Mouse (Mus musculus) hindbrain, postnatal 0 days (tissue): Measurements from ENCODE around the gene Tcap. TPM values are rescaled to one million over a fixed set of nuclear protein-coding genes. Genes with fewer than 3 reads are reported as not detected.

Experiments
- ATAC-seq: fragments of 200-750 bp; cut with Nextera tagmentation; 2 replicates; pipeline ENCODE4 v1.8.0; 2017; ENCODE audit warnings: mild to moderate bottlenecking, moderate TSS enrichment, moderate library complexity
- DNase-seq: peaks from one replicate; pipeline ENCODE4 v3.0.0-alpha.2; 2015; ENCODE audit warnings: low spot score
- H3K27ac ChIP-seq: fragments of 300-500 bp; sonication (generic); 2 replicates; pipeline ENCODE4 v1.5.1; 2014; ENCODE audit warnings: mild to moderate bottlenecking
- H3K27me3 ChIP-seq: fragments of 300-500 bp; sonication (generic); 2 replicates; pipeline ENCODE4 v1.6.1; 2014; ENCODE audit warnings: low read length, mixed read lengths; ENCODE audit not compliant: insufficient read depth
- H3K36me3 ChIP-seq: fragments of 300-500 bp; sonication (generic); 2 replicates; pipeline ENCODE4 v1.6.1; 2014; ENCODE audit warnings: low read length, mixed read lengths; ENCODE audit not compliant: insufficient read depth
- H3K4me1 ChIP-seq: fragments of 300-500 bp; sonication (generic); 2 replicates; pipeline ENCODE4 v1.6.1; 2014; ENCODE audit warnings: antibody characterized with exemption, low read length, mixed read lengths; ENCODE audit not compliant: insufficient read depth
- H3K4me2 ChIP-seq: fragments of 300-500 bp; sonication (generic); 2 replicates; pipeline ENCODE4 v1.6.1; 2014; ENCODE audit warnings: low read depth, mild to moderate bottlenecking, low read length, moderate library complexity, mixed read lengths
- H3K4me3 ChIP-seq: fragments of 300-500 bp; sonication (generic); 2 replicates; pipeline ENCODE4 v1.5.1; 2014; ENCODE audit warnings: low read length
- H3K9ac ChIP-seq: fragments of 300-500 bp; sonication (generic); replicated peaks from 2 replicates; pipeline ENCODE4 v1.6.1; 2014; ENCODE audit warnings: mild to moderate bottlenecking, low read length, moderate library complexity, mixed read lengths
- H3K9me3 ChIP-seq: fragments of 300-500 bp; sonication (generic); 2 replicates; pipeline ENCODE4 v1.6.1; 2016; ENCODE audit warnings: low read length, mixed read lengths
- CTCF ChIP-seq: IDR thresholded peaks from 2 replicates; pipeline ENCODE4 v1.5.1; 2016; ENCODE audit warnings: antibody characterized with exemption, control low read depth, low read depth
- WGBS: fragments of 180-500 bp; shearing (Covaris S2); extraction: QIAGEN DNeasy Blood & Tissue Kit; methylation state at CpG from one replicate; pipeline ENCODE4 v1.1.7; 2014; 5-methylcytosine and 5-hydroxymethylcytosine counted together
- polyA plus RNA-seq: library from polyadenylated mRNA; unstranded; fragments of >200 nt; fragmentation: Nextera tagmentation; extraction: Ambion mirVana; gene quantifications from 2 replicates; pipeline ENCODE4 v1.2.1, GENCODE M21; 2015
- total RNA-seq: library from RNA; depleted of rRNA; stranded (reverse); fragments of >200 nt; gene quantifications from 2 replicates; pipeline ENCODE4 v1.2.3, GENCODE M21; 2014

Tcap gene
- total and polyA plus RNA-seq, 2 experiments from 2014 or later: 0.26 TPM; not detected in 1

GRCm38 (mm10) chr11:98363817-98364216 is 19.8 kb upstream of the Tcap start:
- H3K36me3 ChIP-seq: no peaks in the 10 kb centered on the region
- no peak for TF ChIP-seq CTCF
- H3K9ac ChIP-seq: no peak overlapping the region
- no peak overlapping the region for H3K4me3 ChIP-seq
- ATAC-seq: no peak
- no peak for DNase-seq
- H3K4me2 ChIP-seq: no peak overlapping the region
- no peaks in the 10 kb centered on the region for H3K9me3 ChIP-seq
- no peak overlapping the region for H3K27ac ChIP-seq
- H3K27me3 ChIP-seq: no peaks in the 10 kb centered on the region
- 84% methylated on average over 5 of the region's 5 CpGs for WGBS
- peaks cover 7% of the 10 kb centered on the region for H3K4me1 ChIP-seq

- no peak for DNase-seq
- Histone ChIP-seq H3K4me3 (no peak overlapping the region), H3K9me3 (no peaks in the 10 kb centered on the region), H3K27ac (no peak overlapping the region), H3K36me3 (no peaks in the 10 kb centered on the region), H3K9ac (no peak overlapping the region), H3K27me3 (no peaks in the 10 kb centered on the region), H3K4me2 (no peak overlapping the region), H3K4me1 (peaks cover 1% of the 10 kb centered on the region)
- ATAC-seq: no peak
- WGBS: 93% methylated on average over 5 of the region's 5 CpGs
- TF ChIP-seq CTCF: no peak
These were observed 19.2 kb upstream of the Tcap start for GRCm38 (mm10) chr11:98364410-98364809.

GRCm38 (mm10) chr11:98366290-98366689 is 17.3 kb upstream of the Tcap start:
- no peaks in the 10 kb centered on the region for H3K27me3 ChIP-seq
- no peak overlapping the region for H3K4me2 ChIP-seq
- H3K27ac ChIP-seq: no peak overlapping the region
- no peak for TF ChIP-seq CTCF
- H3K9me3 ChIP-seq: no peaks in the 10 kb centered on the region
- H3K4me1 ChIP-seq: no peaks in the 10 kb centered on the region; the same call in 1 of the 2 replicates
- H3K9ac ChIP-seq: no peak overlapping the region
- 82% methylated on average over 10 of the region's 10 CpGs for WGBS
- H3K36me3 ChIP-seq: no peaks in the 10 kb centered on the region
- no peak overlapping the region for H3K4me3 ChIP-seq
- DNase-seq: no peak
- no peak for ATAC-seq

GRCm38 (mm10) chr11:98367171-98367862 is 16.3 kb upstream of the Tcap start:
- Histone ChIP-seq H3K4me1 (peaks cover 6% of the 10 kb centered on the region; the same call in 1 of the 2 replicates), H3K9ac (no peak overlapping the region), H3K36me3 (no peaks in the 10 kb centered on the region), H3K4me2 (no peak overlapping the region), H3K9me3 (no peaks in the 10 kb centered on the region), H3K4me3 (no peak overlapping the region), H3K27ac (no peak overlapping the region), H3K27me3 (no peaks in the 10 kb centered on the region)
- no peak for TF ChIP-seq CTCF
- ATAC-seq (no peak), DNase-seq (no peak)
- WGBS: 67% methylated on average over 10 of the region's 10 CpGs

GRCm38 (mm10) chr11:98367863-98368186 is 15.8 kb upstream of the Tcap start:
- Histone ChIP-seq H3K4me1 (peaks cover 6% of the 10 kb centered on the region; the same call in 1 of the 2 replicates), H3K27ac (no peak overlapping the region), H3K9ac (no peak overlapping the region), H3K9me3 (no peaks in the 10 kb centered on the region), H3K4me2 (no peak overlapping the region), H3K36me3 (no peaks in the 10 kb centered on the region), H3K4me3 (no peak overlapping the region), H3K27me3 (no peaks in the 10 kb centered on the region)
- ATAC-seq (no peak), DNase-seq (no peak)
- TF ChIP-seq CTCF: no peak
- 80% methylated on average over 7 of the region's 7 CpGs for WGBS

GRCm38 (mm10) chr11:98369337-98369736 is 14.3 kb upstream of the Tcap start:
- Histone ChIP-seq H3K27ac (no peak overlapping the region), H3K9me3 (no peaks in the 10 kb centered on the region), H3K4me1 (peaks cover 6% of the 10 kb centered on the region; the same call in 1 of the 2 replicates), H3K36me3 (no peaks in the 10 kb centered on the region), H3K9ac (no peak overlapping the region), H3K4me2 (no peak overlapping the region), H3K4me3 (no peak overlapping the region), H3K27me3 (no peaks in the 10 kb centered on the region)
- DNase-seq (no peak), ATAC-seq (no peak)
- TF ChIP-seq CTCF: no peak
- 74% methylated on average over 6 of the region's 6 CpGs for WGBS

- WGBS: 92% methylated on average over 2 of the region's 2 CpGs
- Histone ChIP-seq H3K9ac (no peak overlapping the region), H3K4me2 (no peak overlapping the region), H3K4me3 (no peak overlapping the region), H3K27me3 (no peaks in the 10 kb centered on the region), H3K27ac (no peak overlapping the region), H3K9me3 (no peaks in the 10 kb centered on the region), H3K36me3 (peaks cover 9% of the 10 kb centered on the region; the same call in 1 of the 2 replicates), H3K4me1 (peaks cover 6% of the 10 kb centered on the region; the same call in 1 of the 2 replicates)
- no peak for ATAC-seq
- no peak for TF ChIP-seq CTCF
- no peak for DNase-seq
These were observed 13.0 kb upstream of the Tcap start for GRCm38 (mm10) chr11:98370588-98370987.
